Mouse (Mus musculus): ENCODE data around the gene Fahd2a.

GRCm38 (mm10) chr2:127394606-127395161, 49.7 kb downstream of the Fahd2a start:
- TF ChIP-seq POLR2A (IDR thresholded peaks at IDR 0.05; ENCODE audit: borderline replicate concordance, low read depth, low read length) (no peak), CTCF (IDR thresholded peaks at IDR 0.05; ENCODE audit: low read depth, low read length) (no peak)
